Mouse (Mus musculus): ENCODE data around the gene Ank3.

DNA sequence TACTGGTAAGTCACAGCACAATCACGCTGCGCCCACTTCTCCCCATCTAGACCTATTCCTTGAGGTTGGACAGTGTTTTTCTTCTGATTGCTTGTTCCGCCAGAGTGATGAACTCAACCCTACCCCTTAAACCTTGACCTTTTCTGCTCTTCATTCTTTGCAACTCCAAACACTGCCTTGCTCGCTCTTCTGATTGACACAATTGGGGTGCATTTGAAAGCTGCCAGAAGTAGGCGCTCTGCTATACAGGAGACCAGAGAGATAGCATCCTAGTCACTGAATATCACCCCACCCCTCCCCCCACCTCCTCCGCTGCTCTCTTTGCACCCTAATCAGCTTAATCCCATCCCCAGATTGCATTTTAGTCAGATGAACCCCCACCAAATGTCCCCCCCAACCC, 670.7 kb downstream of the Ank3 start:
- TF ChIP-seq CTCF (IDR thresholded peaks at IDR 0.05; ENCODE audit: extremely low read depth, insufficient read length, insufficient replicate concordance, low read depth, low read length) = no peak
- TF ChIP-seq POLR2A (IDR thresholded peaks at IDR 0.05; ENCODE audit: low read depth, low read length) = no peak
